Mouse (Mus musculus) megakaryocyte, embryonic 14.5 days (primary cell): ENCODE results near the gene Ambn. TPM values are rescaled to one million over a fixed set of nuclear protein-coding genes. Genes with fewer than 3 reads are reported as not detected.

Source experiments
- H3K27me3 ChIP-seq: replicated peaks from 2 replicates; pipeline ENCODE3; 2012; ENCODE audit warnings: inconsistent platforms
- H3K36me3 ChIP-seq: replicated peaks from 2 replicates; pipeline ENCODE3; 2012; ENCODE audit warnings: low read length, inconsistent platforms, mixed read lengths
- H3K4me1 ChIP-seq: 2 replicates; pipeline ENCODE4 v1.6.1; 2012; ENCODE audit warnings: inconsistent platforms
- H3K4me3 ChIP-seq: replicated peaks from 2 replicates; pipeline ENCODE3; 2012; ENCODE audit warnings: moderate library complexity, mild to moderate bottlenecking, inconsistent platforms
- H3K9me3 ChIP-seq: 2 replicates; pipeline ENCODE4 v1.6.1; 2012; ENCODE audit warnings: inconsistent platforms
- FLI1 ChIP-seq: IDR thresholded peaks from 2 replicates; pipeline ENCODE4 v1.6.1; 2012; ENCODE audit warnings: low read length, inconsistent platforms, mixed read lengths
- GATA1 ChIP-seq: IDR thresholded peaks from 3 replicates; pipeline ENCODE4 v1.6.1; 2012; ENCODE audit warnings: mixed read lengths, low read length, inconsistent platforms, borderline replicate concordance
- polyA plus RNA-seq: library from polyadenylated mRNA; stranded (reverse); fragments of >175 nt; gene quantifications from 2 replicates; pipeline ENCODE4 v1.2.3, GENCODE M21; 2012; ENCODE audit warnings: low replicate concordance; ENCODE audit not compliant: insufficient read depth

The Ambn gene
- polyA plus RNA-seq, 1 experiment: not detected

DNA sequence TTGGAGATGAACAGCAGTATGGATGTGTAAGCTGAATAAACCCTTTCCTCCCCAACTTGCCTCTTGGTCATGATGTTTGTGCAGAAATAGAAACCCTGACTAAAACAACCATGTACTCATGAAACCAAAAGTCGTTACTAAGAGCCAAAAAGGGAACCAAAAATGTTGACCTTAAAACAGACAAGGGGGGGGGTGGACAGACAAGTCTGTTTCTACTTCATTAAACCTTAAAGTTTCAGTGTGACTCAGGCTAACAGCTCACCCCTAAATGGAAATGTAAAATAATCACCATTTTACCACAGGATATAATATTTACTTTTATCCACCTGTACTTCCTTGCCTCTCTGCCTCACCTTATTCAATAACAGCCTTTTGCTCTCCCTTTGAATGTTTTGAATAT is 52.8 kb downstream of the Ambn start:
- Histone ChIP-seq H3K27me3 (peaks cover 3% of the 10 kb centered on the region), H3K9me3 (no peaks in the 10 kb centered on the region), H3K36me3 (no peaks in the 10 kb centered on the region), H3K4me1 (peaks cover 3% of the 10 kb centered on the region; the same call in 1 of the 2 replicates), H3K4me3 (no peak overlapping the region)
- TF ChIP-seq FLI1 (no peak), GATA1 (no peak)

DNA sequence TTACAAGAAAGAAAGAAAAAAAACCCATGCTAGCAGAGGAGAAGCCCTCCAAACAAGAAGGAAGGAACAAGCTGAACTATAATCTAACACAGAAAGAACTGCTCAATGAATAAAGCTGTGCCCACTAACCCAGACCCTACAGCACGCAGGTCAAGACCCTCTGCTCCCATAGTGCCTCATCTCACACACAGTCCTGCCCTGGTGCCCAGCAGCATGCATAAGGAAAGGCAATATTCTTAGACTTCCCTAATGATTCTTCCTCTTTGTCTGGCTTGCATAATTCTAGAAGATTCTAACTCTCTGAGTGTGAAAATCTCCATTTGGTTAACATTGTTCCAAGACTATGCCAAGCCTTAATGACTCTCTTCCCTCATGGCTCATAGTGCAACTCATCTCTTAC is 53.2 kb downstream of the Ambn start:
- no peak for TF ChIP-seq GATA1
- TF ChIP-seq FLI1: no peak
- Histone ChIP-seq H3K27me3 (peaks cover 3% of the 10 kb centered on the region), H3K9me3 (no peaks in the 10 kb centered on the region), H3K36me3 (no peaks in the 10 kb centered on the region), H3K4me3 (no peak overlapping the region), H3K4me1 (peaks cover 3% of the 10 kb centered on the region; the same call in 1 of the 2 replicates)

Other genes starting within 250 kb of the Ambn start
- gene Gm7714, start 187.1 kb upstream of the Ambn start, polyA plus RNA-seq: not detected in 2 replicates
- not detected in 2 replicates for gene Prol1, start 138.7 kb upstream of the Ambn start, polyA plus RNA-seq
- not detected in 2 replicates for gene Amtn, start 79.9 kb upstream of the Ambn start, polyA plus RNA-seq
- gene Enam, start 32.0 kb downstream of the Ambn start, polyA plus RNA-seq: not detected in 2 replicates
- not detected in 2 replicates for gene Jchain, start 71.9 kb downstream of the Ambn start, polyA plus RNA-seq
- gene Utp3, start 98.5 kb downstream of the Ambn start, polyA plus RNA-seq: 6.4 and 54.3 TPM in 2 replicates
- gene Rufy3, start 109.0 kb downstream of the Ambn start, polyA plus RNA-seq: 3.1 and 3.2 TPM in 2 replicates
- 15.9 and 41.9 TPM in 2 replicates for gene Grsf1, start 220.2 kb downstream of the Ambn start, polyA plus RNA-seq